In the genomic region with DNA sequence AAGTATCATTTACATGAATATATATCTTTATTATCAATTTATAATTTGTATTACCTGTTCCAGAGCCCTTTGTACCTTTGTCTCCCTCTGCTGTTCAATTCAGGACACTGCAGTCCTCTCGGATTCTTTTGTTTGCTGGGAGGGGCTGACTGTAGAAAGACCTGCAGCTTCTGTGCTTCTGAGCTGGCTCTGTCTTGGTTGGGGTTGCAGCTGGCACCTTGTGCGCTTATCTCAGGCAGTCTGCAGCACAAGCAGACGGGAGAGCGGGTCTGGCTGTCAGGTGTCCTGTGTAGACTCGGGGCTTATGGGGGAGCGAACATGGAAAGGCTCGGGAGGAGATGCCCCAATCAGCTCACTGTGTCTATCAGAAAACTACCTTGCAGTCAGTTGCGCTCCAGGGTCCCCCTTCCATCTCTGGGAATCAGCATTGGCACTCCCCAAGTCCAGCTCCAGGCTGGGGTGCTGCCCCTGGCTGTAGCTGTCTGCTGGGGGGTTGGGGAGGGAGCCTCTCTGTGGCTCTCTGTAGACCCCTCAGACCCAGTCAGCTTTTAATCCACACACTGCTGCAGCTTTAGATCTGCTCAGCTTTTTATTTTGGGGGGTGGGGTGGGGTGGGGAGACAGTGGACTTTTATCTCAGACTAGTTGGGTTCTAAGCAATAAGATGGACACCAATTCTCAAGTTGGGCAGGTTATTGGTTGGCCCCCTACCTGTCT, we compare ENCODE assay signal across 8 mouse cellular contexts. TPM values are rescaled to one million over a fixed set of nuclear protein-coding genes. Genes with fewer than 3 reads are reported as not detected.
DNase-seq lines count a peak whose midpoint lies in the region; ATAC-seq and TF ChIP-seq lines count a peak whose summit lies in the region.

No protein-coding gene starts in this region.

- H3K4me1 ChIP-seq in forebrain, embryonic 14.5 days (ENCODE audit: control insufficient read depth, insufficient read depth, low read length), result no peaks in the 10 kb centered on the region
- H3K4me1 ChIP-seq in hindbrain, embryonic 14.5 days (replicated peaks; ENCODE audit: control insufficient read depth, insufficient read depth, low read length), result no peaks in the 10 kb centered on the region

- H3K36me3 ChIP-seq in forebrain, embryonic 14.5 days (ENCODE audit: control insufficient read depth, insufficient read depth, low read length), result no peaks in the 10 kb centered on the region
- H3K36me3 ChIP-seq in hindbrain, embryonic 14.5 days (replicated peaks; ENCODE audit: control insufficient read depth, insufficient read depth), result no peaks in the 10 kb centered on the region

- H3K27ac ChIP-seq in left cerebral cortex, adult 2 months, result no peak overlapping the region
- H3K27ac ChIP-seq in forebrain, embryonic 14.5 days (ENCODE audit: low read depth, low read length), result no peak overlapping the region
- H3K27ac ChIP-seq in hindbrain, embryonic 14.5 days, result peak overlapping the region; percentile 67; the same call in 1 of the 2 replicates

- intact Hi-C loops in left cerebral cortex, adult 2 months (cut with DNase I), result no loop called here

- no peaks in the 10 kb centered on the region for H3K27me3 ChIP-seq in forebrain, embryonic 14.5 days (replicated peaks; ENCODE audit: control insufficient read depth, insufficient read depth, low read length)
- no peaks in the 10 kb centered on the region for H3K27me3 ChIP-seq in hindbrain, embryonic 14.5 days (ENCODE audit: control insufficient read depth, insufficient read depth, low read length)

- H3K4me3 ChIP-seq in left cerebral cortex, adult 2 months, result no peak overlapping the region
- peak overlapping the region; percentile 21 for H3K4me3 ChIP-seq in forebrain, embryonic 14.5 days (ENCODE audit: low read depth, low read length)
- H3K4me3 ChIP-seq in hindbrain, embryonic 14.5 days (replicated peaks; ENCODE audit: low read length), result peak overlapping the region; percentile 27

- WGBS in forebrain, embryonic 14.5 days, result 14% methylated on average over 8 of the region's 8 CpGs
- 13% methylated on average over 8 of the region's 8 CpGs for WGBS in hindbrain, embryonic 14.5 days

- TF ChIP-seq CTCF in left cerebral cortex, adult 2 months (IDR thresholded peaks at IDR 0.05), result peak; percentile 90

- DNase-seq in left cerebral cortex, adult 2 months (ENCODE audit: extremely low spot score in 1 of 2, low spot score in 2 of 2), result peak; percentile 31 to 32
- no peak for DNase-seq in left cerebral cortex, adult 11 months (ENCODE audit: low spot score)
- peak; percentile 39 for DNase-seq in c-Kit-positive CD71-positive TER-119-positive erythroid progenitor cells, embryonic 14.5 days (ENCODE audit: low spot score)
- peak; percentile 79 for DNase-seq in forebrain, embryonic 14.5 days (ENCODE audit: low spot score)
- peak; percentile 83 for DNase-seq in hindbrain, embryonic 14.5 days (ENCODE audit: low spot score)
- peak; percentile 17 to 23 for DNase-seq in layer of hippocampus, postnatal 36 days
- DNase-seq in mesoderm, embryonic 11.5 days (ENCODE audit: low read depth, low spot score), result peak; percentile 74
- peak; percentile 7 for DNase-seq in skeletal muscle tissue, adult 2 months (ENCODE audit: low read depth, low spot score)

- peak overlapping the region; percentile 68 for H3K9ac ChIP-seq in forebrain, embryonic 14.5 days (ENCODE audit: low read length)
- peak overlapping the region; percentile 70 for H3K9ac ChIP-seq in hindbrain, embryonic 14.5 days

- peak; percentile 54 for ATAC-seq in forebrain, embryonic 14.5 days
- ATAC-seq in hindbrain, embryonic 14.5 days (ENCODE audit: low FRiP score), result no peak

- H3K9me3 ChIP-seq in forebrain, embryonic 14.5 days (replicated peaks; ENCODE audit: control insufficient read depth, low read length), result no peaks in the 10 kb centered on the region
- no peaks in the 10 kb centered on the region for H3K9me3 ChIP-seq in hindbrain, embryonic 14.5 days (ENCODE audit: control insufficient read depth, low read length)

- peak overlapping the region; percentile 49 for H3K4me2 ChIP-seq in forebrain, embryonic 14.5 days (ENCODE audit: low read length)
- H3K4me2 ChIP-seq in hindbrain, embryonic 14.5 days (replicated peaks), result peak overlapping the region; percentile 56

RNA-seq across cellular contexts. Expression of a gene that starts 28.2 kb away (rescaled TPM):
- total RNA-seq in left cerebral cortex, adult 2 months (2021), result not detected
- 0.83 TPM in 1 of 2 replicates, not detected in the other for polyA plus RNA-seq in forebrain, embryonic 14.5 days (2014; fragmentation: Nextera tagmentation; extraction: Ambion mirVana)
- 3.1 and 4.0 TPM in 2 replicates for polyA plus RNA-seq in hindbrain, embryonic 14.5 days (2014; fragmentation: Nextera tagmentation; extraction: Ambion mirVana)
- not detected for total RNA-seq in layer of hippocampus, postnatal 36 days (2021)

RNA-seq across cellular contexts. Expression of a gene that starts 45.2 kb away (rescaled TPM):
- under 1 TPM in 1 of 2 experiments, not detected in 1; 0.11 TPM for total RNA-seq in left cerebral cortex, adult 2 months (2021)
- polyA plus RNA-seq in forebrain, embryonic 14.5 days (2014; fragmentation: Nextera tagmentation; extraction: Ambion mirVana), result not detected in 2 replicates
- polyA plus RNA-seq in hindbrain, embryonic 14.5 days (2014; fragmentation: Nextera tagmentation; extraction: Ambion mirVana), result not detected in 2 replicates
- under 1 TPM in 1 of 2 experiments, not detected in 1; 0.32 TPM for total RNA-seq in layer of hippocampus, postnatal 36 days (2021)

RNA-seq across cellular contexts. Expression of a gene that starts 48.3 kb away (rescaled TPM):
- total RNA-seq in left cerebral cortex, adult 2 months (2021), result 100 to 1,000 TPM in 1 of 2 experiments, 10 to 100 TPM in 1; 67.4 to 120 TPM
- 74.0 and 89.8 TPM in 2 replicates for polyA plus RNA-seq in forebrain, embryonic 14.5 days (2014; fragmentation: Nextera tagmentation; extraction: Ambion mirVana)
- 141 and 194 TPM in 2 replicates for polyA plus RNA-seq in hindbrain, embryonic 14.5 days (2014; fragmentation: Nextera tagmentation; extraction: Ambion mirVana)
- total RNA-seq in layer of hippocampus, postnatal 36 days (2021), result 100 to 1,000 TPM in 1 of 2 experiments, 10 to 100 TPM in 1; 61.7 to 106 TPM
